Mouse (Mus musculus) testis, postnatal 14 days (tissue): ENCODE data around the gene Mta2.
A peak's percentile ranks its signal among the peaks of the same experiment; 100 is the strongest.
"Not testable (repeated sequence)": the region's sequence is repeated elsewhere in the genome, so short reads cannot be mapped to it uniquely, and the experiment has no call there.

Source experiments
- DNase-seq: peaks from one replicate; pipeline ENCODE4 v3.0.0; 2021; ENCODE audit warnings: low spot score

The Mta2 gene

DNA sequence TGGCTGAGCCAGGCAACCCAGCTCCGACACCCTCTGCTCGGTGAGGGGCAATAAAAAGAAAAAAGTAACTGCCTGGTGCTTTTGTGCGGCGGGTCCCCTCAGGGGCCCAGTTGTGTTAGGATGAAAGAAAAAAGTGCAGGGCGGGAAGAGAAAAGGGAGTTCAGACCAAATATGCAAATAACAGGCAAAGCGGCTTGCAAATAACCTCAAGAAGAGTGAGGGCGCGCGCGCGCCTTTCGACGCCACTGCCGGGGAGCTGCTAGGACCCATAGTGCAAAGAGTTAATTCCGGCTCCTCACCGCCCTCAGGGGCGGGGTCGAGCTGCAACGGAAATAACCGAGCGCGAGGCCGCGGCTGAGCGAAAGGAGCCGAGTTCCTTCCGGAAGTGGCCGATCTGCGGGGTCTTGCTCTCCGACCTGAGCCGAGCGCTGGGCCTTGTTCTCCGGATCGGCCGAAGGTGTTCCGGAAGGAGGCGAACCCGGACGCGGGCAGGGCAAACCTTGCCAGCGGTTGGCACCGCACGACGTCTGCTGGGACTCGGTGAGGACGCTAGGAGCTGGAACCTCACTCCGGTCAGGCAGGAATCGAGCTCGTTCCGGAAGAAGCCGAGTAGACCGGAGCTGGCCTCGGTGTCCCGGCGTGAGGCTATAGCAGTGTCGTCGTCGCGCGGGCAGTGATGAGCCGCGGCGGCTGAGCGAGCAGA, at the start of gene Mta2:
Gene Mta2, plus strand, starts transcription at position 361 of the 703 bp plus-strand sequence.
- peak; percentile 94 for DNase-seq

GRCm38 (mm10) chr19:8892829-8893766, 48.6 kb upstream of the Mta2 start, which contains the start of gene Ints5:
Gene Ints5, plus strand, starts transcription at chr19:8893005.
- DNase-seq = peak; percentile 87

DNA sequence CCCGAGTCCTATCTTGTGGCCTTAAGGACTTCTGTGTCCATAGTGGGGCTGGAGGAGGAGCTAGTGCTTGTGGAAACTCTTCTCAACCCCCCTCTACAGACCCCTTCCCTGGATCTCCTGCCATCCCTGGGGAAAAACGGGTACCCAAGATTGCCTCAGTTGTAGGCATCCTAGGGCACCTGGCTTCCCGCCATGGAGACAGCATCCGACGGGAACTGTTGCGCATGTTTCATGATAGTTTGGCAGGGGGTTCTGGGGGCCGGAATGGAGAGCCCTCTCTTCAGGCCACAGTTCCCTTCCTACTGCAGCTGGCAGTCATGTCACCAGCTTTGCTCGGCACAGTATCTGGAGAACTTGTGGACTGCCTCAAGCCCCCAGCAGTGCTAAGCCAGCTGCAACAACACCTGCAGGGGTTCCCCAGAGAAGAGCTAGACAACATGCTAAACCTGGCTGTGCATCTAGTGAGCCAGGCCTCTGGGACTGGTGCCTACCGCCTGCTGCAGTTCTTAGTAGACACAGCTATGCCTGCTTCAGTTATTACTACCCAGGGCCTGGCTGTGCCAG, 46.2 kb upstream of the Mta2 start:
- DNase-seq = no peak

GRCm38 (mm10) chr19:8896231-8896630, 45.4 kb upstream of the Mta2 start:
- DNase-seq = not testable (repeated sequence)

DNA sequence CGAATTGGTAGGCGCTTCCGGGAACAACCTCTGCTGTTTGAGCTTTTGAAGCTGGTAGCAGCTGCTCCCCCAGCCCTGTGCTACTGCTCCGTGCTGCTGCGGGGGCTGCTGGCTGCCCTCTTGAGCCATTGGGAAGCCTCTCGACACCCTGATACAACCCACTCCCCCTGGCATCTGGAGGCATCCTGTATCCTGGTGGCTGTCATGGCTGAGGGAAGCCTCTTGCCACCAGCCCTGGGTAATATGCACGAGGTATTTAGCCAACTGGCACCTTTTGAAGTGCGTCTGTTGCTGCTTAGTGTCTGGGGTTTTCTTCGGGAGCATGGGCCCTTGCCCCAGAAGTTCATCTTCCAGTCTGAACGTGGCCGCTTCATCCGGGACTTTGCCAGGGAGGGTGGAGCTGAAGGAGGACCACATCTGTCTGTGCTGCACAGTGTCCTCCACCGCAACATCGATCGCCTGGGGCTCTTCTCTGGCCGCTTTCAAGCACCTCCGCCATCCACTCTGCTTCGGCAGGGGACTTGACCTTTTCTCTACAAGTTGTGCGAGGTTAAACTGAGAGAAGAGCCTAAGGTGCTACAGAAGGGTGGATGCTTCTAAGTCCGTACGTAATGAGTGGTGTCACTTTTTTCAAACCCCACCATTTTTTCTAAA, 44.3 kb upstream of the Mta2 start:
- peak; percentile 60 for DNase-seq

DNA sequence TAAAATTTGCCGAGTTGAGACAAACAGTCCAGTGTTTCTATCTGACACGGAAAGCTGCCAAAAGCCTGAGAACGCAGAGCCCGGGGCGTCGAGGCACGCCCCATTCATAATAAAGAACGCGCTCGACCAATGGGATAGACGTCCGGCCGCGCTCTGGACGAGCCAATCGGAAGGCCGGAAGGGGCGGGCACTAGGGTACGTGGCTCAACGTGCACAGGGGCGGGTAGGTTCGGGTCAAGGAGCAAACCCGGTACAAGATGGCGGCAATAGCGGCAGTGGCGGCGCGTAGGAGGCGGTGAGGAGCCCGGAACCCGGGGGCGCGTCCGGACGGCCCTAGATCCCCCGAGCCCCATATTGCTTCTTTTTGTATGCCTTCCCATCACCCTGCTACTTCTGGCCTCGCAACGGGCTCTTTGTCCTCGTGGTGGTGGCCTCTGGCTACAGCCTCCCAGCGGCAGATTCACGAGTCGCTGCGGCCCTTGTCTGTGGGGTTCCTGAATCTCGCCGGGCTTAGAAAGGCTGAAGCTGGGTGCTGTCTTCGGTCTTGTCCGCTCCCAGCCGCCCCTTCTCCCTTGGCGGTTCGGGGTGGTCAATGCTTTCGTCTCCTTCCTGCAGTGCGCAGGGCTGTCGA, 43.7 kb upstream of the Mta2 start, which contains the start of gene Ganab:
Gene Ganab, plus strand, starts transcription at position 207 of the 631 bp plus-strand sequence.
- peak; percentile 97 for DNase-seq

DNA sequence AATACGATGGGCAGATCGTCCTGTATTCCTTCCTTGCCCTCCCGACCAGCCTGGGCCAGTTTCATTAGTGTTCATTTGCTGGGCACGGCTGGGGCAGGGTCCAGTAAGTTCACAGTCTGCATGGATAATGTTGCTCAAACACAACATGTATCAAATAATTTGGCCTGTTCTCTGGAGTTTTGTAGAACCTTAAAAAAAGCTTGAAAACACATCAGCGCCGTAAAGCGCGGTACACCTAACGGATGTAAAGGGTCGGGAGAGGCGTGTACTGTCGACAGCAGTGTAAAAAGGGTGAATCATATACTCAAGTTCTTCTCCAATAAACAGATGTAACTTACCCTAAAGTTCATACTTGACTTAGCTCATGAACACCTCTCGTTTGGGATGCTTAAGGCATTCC, 43.1 kb upstream of the Mta2 start:
- DNase-seq = no peak

DNA sequence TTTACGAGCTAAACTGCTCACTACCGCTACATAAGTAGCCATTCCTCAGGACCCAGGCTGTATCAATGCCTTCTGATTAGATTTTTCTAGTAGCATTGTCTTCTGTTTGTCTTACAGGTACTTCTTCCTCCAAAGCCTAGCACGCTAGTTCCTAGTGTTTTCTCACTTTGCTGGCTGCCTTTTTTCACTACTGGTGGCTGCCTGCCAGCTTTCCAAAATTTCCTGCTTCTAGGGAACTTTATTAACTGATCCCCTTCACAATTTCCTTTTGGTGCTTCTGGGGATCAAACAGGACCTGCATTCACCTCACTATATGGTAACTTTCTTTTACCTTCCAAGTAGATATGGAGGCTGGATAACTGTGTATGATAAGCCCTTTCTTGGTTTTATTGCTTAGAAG, 42.6 kb upstream of the Mta2 start:
- no peak for DNase-seq

DNA sequence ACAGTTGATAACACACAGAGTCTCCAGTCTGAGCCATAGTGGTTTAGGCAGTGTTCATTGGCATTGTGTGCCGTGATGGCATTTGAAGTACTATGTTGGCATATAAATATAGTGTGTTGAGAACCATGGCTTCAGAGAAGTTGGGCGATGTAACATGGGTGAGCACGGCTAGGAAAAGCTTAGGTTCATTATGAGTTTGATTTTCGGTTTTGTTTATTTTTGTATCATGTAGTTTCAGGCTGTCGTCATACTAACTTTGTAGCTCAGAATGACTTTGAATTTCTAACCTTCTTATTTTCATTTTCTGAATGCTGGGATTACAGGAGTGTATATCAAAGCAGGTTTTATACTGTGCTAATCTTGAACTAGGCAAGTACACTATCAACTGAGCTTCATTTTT, 38.3 kb upstream of the Mta2 start:
- no peak for DNase-seq

DNA sequence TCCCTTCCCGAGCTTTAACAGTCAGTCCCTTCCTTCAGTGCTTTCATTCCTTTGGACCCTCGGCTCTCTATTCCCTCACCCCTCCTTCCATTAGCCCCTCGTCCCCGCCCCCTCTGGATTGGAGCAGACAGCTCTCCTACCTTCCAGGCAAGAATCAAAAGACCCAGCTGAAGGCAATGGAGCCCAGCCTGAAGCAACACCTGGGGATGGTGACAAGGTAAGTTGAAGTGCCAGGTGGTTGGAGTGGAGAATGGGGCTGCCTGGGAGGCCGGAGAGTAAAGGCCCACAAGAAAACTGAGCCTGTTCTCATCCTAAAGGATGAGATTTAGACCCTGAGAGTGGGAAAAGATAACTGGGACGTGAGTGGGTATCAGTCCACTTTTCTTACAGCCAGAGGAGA, 33.1 kb upstream of the Mta2 start:
- no peak for DNase-seq

GRCm38 (mm10) chr19:8911810-8912209, 29.9 kb upstream of the Mta2 start:
- DNase-seq = no peak

DNA sequence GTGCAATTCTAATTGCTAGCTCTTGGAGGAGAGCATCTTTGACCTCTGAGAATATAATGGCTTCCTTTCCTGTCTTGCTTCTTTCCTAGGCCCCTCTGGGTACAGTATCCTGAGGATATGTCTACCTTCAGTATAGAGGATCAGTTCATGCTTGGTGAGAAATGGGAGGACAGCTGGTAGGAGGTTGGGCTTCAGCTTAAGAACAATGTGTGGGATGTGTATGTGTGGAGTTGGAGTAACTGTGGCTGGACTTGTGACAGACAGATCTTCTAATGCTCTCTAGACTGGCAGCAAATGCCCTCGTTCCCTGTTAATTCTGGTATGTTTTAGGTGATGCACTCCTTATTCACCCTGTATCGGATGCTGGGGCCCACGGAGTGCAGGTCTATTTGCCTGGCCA, 27.5 kb upstream of the Mta2 start:
- no peak for DNase-seq

GRCm38 (mm10) chr19:8919000-8919399, 22.7 kb upstream of the Mta2 start:
- DNase-seq = no peak

DNA sequence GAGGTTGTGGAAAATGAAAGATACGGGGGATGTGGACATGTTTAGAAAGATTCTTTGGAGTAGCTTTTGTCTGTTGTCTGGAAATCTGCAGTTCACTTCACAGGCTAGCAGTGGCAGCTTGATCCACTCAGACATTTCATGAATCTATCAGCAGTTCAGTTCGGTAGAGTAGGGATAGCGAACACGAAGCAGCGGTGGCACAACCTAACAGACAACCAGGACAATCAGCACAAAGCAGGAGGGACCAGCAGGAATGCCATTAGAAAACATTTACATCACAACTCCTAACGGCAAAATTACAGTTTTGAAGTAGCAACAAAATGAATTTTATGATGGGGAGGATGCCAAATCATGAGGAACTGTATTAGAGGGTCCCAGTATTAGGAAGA, 22.0 kb upstream of the Mta2 start:
- DNase-seq = no peak

DNA sequence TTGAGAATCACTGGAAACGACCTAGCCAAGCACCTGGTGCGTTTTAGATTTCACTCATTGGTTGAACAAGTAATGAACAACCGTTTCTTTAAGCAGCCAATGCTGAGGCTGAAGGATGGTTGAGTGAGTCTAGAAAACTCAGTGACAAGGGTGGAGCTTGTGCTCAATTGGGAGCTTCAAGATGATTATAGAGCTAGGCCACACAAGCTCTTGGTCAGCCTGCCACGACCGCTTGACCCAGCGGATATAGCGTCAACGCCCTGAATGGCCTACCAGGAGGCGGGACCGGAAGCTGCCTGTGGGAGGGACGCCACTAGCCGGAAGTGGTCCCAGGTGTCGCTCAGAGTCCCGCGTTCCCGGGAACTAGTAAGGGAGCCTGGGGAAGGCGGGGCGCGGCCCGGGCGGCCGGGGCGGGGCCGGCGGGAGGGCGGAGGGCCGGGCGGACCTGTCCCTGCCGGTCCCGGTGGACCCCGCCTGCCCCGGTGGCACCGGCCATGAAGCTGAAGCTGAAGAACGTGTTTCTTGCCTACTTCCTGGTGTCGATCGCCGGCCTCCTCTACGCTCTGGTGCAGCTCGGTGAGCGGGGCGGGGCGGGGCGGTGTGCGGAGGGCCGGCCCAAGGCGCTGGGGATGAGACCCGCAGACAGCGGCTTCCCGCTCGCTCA, 21.5 kb upstream of the Mta2 start, which contains the start of gene B3gat3:
Gene B3gat3, plus strand, starts transcription at position 302 of the 664 bp plus-strand sequence.
- DNase-seq = peak; percentile 93

DNA sequence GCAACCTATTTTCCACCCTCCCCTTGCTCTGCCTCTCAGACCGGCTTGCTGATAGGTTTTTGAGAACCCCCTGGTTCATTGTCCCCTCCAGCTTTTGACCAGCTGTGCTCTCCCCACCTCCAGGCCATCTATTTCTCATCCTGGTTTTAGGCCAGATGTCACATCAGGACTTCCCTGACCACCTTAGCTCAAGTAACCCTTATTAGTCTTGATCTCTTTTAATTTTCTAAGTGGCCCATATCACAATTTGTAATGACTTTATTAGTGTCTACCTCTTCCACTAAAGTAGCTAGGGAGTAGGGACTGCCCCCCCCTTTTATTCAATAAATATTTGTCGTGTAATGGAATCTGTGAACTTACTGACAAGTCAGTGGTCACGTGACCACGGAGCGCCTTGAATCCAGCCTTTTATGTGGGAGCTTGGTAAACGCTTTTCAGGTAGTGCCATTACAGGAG, 20.8 kb upstream of the Mta2 start:
- no peak for DNase-seq

- no peak for DNase-seq
Observed at GRCm38 (mm10) chr19:8921741-8922140, 19.9 kb upstream of the Mta2 start.

DNA sequence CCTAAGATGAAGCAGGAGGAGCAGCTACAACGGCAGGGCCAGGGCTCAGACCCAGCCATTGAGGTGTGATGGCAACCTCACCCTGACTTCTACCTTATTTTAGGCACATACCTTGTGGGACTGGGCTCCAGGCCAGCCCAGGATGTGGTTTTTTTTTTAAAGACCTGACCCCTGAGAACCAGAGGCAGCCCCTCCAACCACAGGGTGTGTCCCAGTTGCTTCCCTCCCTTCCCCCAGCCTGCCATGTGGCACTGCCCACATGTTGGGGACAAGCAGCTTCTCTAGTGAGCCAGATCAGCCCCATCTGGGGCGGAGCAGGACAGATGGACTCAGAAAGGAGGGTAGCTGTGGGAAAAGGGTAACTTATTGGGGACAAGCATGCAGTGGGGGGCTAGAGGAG, 14.9 kb upstream of the Mta2 start:
- DNase-seq = no peak

- no peak for DNase-seq
Observed at GRCm38 (mm10) chr19:8927891-8928525, 13.7 kb upstream of the Mta2 start.

GRCm38 (mm10) chr19:8928689-8929223, 12.9 kb upstream of the Mta2 start:
- DNase-seq = no peak
